Mouse (Mus musculus): ENCODE results near the gene Pdzrn4. TPM values are rescaled to one million over a fixed set of nuclear protein-coding genes. Genes with fewer than 3 reads are reported as not detected.
A peak's percentile ranks its signal among the peaks of the same experiment; 100 is the strongest.

Gene Pdzrn4
- polyA plus RNA-seq, 1 experiment from 2014 or later = not detected

DNA sequence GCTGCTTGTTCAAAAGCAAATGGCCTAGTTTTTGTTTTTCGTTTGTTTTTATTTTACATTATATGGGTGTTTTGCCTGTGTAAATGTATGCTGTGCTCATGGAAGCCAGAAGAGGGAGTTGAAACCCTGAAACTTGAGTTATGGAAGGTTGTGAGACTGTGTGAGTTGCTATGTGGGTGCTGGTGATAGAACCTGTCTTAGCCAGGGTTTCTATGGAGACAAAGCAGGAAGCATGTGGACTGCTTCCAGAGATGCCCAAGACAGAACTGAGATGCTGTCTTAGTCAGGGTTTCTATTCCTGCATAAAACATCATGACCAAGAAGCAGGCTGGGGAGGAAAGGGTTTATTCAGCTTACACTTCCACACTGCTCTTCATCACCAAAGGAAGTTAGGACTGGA, 190.8 kb downstream of the Pdzrn4 start:
- H3K4me2 ChIP-seq (ENCODE audit: low read depth, low read length) = no peak overlapping the region
- 71% methylated on average over 1 of the region's 1 CpGs for WGBS (ENCODE audit: insufficient replicate concordance)
- TF ChIP-seq CTCF (IDR thresholded peaks at IDR 0.05; ENCODE audit: low read depth) = no peak
- TF ChIP-seq EP300 (IDR thresholded peaks at IDR 0.05; ENCODE audit: low read depth) = no peak
- H3K9ac ChIP-seq (replicated peaks) = no peak overlapping the region
- H3K36me3 ChIP-seq (replicated peaks; ENCODE audit: insufficient read depth, low read length) = no peaks in the 10 kb centered on the region
- ATAC-seq (no peak), DNase-seq (no peak)
- H3K4me3 ChIP-seq (ENCODE audit: low read depth, low read length) = no peak overlapping the region
- H3K27ac ChIP-seq (ENCODE audit: low read depth) = no peak overlapping the region
- no peaks in the 10 kb centered on the region for H3K27me3 ChIP-seq (ENCODE audit: insufficient read depth, low read length)
- no peaks in the 10 kb centered on the region for H3K9me3 ChIP-seq (ENCODE audit: low read length)
- H3K4me1 ChIP-seq (ENCODE audit: insufficient read depth) = no peaks in the 10 kb centered on the region

DNA sequence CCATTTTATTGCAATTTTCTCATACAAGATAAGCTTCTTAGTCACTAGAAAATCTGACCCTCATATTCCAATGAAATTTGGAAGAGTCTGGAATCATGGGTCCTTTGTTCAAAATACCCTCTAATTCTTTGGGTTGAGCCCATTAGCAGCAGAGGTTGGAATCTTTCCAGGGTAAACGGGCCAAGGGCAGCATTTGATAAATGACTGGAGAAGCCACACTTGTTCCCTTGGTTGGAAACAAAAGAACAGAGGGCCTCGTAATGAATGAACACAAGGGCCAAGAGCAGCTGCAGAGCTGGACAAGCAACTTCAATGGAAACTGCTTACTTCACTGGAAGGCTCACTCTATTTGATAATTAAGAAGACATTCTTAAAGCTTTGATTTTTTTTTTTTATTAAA, 198.0 kb downstream of the Pdzrn4 start:
- no peak for TF ChIP-seq CTCF (IDR thresholded peaks at IDR 0.05; ENCODE audit: low read depth)
- no peak for TF ChIP-seq EP300 (IDR thresholded peaks at IDR 0.05; ENCODE audit: low read depth)
- Histone ChIP-seq H3K9ac (replicated peaks) (no peak overlapping the region), H3K9me3 (ENCODE audit: low read length) (no peaks in the 10 kb centered on the region), H3K4me1 (ENCODE audit: insufficient read depth) (no peaks in the 10 kb centered on the region), H3K4me2 (ENCODE audit: low read depth, low read length) (no peak overlapping the region), H3K27me3 (ENCODE audit: insufficient read depth, low read length) (0 out of 2 replicates have a peak, but pooled peaks cover 3% of the 10 kb centered on the region), H3K36me3 (replicated peaks; ENCODE audit: insufficient read depth, low read length) (no peaks in the 10 kb centered on the region), H3K27ac (ENCODE audit: low read depth) (no peak overlapping the region), H3K4me3 (ENCODE audit: low read depth, low read length) (no peak overlapping the region)
- WGBS (ENCODE audit: insufficient replicate concordance) = 41% methylated on average over 2 of the region's 2 CpGs
- DNase-seq (no peak), ATAC-seq (no peak)

DNA sequence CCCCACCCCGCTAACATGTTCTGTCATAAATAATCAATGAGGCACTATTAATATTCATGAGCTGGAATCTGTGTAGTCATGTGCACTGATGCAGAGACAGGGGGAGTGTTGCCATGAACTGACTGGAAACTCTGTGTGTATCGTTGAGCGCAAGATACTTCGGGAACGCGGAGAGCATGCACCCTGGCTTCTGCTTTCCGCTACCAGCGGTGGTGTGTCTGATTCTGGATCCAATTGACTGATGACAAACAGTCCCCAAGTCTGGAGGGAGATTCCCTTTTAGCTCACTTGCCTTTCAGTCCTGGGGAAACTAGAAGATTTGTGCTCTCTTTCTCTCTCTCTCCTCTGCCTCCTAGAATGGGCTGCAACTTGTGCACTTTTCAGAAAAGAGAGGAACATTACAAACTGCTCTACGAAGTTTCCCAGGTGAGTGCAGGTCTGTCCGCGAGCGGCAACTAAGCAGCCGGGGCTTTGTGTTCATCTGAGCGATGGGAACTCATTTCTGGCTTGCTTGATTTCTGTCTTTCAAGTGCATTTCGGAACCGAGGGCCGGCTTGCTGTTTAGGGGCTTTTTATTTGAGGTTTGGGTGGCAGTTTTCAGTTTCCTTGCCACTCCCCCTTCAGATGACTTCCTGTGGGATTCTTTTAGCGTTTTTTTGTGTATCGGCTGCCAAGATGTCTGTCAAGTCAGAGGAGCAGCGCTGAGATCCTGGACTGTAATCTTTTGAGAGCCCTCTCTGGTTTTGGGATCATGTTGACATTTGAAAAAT, 200.5 kb downstream of the Pdzrn4 start:
- no peaks in the 10 kb centered on the region for H3K9me3 ChIP-seq (ENCODE audit: low read length)
- no peak overlapping the region; the same call in 1 of the 2 replicates for H3K4me3 ChIP-seq (ENCODE audit: low read depth, low read length)
- ATAC-seq (no peak), DNase-seq (no peak)
- 0 out of 2 replicates have a peak, but pooled peaks cover 3% of the 10 kb centered on the region for H3K27me3 ChIP-seq (ENCODE audit: insufficient read depth, low read length)
- no peak overlapping the region for H3K27ac ChIP-seq (ENCODE audit: low read depth)
- H3K9ac ChIP-seq (replicated peaks) = no peak overlapping the region
- H3K36me3 ChIP-seq (replicated peaks; ENCODE audit: insufficient read depth, low read length) = no peaks in the 10 kb centered on the region
- peak overlapping the region; percentile 49 for H3K4me2 ChIP-seq (ENCODE audit: low read depth, low read length)
- no peaks in the 10 kb centered on the region for H3K4me1 ChIP-seq (ENCODE audit: insufficient read depth)
- WGBS (ENCODE audit: insufficient replicate concordance) = 4% methylated on average over 20 of the region's 20 CpGs
- TF ChIP-seq EP300 (IDR thresholded peaks at IDR 0.05; ENCODE audit: low read depth) = no peak
- no peak for TF ChIP-seq CTCF (IDR thresholded peaks at IDR 0.05; ENCODE audit: low read depth)

DNA sequence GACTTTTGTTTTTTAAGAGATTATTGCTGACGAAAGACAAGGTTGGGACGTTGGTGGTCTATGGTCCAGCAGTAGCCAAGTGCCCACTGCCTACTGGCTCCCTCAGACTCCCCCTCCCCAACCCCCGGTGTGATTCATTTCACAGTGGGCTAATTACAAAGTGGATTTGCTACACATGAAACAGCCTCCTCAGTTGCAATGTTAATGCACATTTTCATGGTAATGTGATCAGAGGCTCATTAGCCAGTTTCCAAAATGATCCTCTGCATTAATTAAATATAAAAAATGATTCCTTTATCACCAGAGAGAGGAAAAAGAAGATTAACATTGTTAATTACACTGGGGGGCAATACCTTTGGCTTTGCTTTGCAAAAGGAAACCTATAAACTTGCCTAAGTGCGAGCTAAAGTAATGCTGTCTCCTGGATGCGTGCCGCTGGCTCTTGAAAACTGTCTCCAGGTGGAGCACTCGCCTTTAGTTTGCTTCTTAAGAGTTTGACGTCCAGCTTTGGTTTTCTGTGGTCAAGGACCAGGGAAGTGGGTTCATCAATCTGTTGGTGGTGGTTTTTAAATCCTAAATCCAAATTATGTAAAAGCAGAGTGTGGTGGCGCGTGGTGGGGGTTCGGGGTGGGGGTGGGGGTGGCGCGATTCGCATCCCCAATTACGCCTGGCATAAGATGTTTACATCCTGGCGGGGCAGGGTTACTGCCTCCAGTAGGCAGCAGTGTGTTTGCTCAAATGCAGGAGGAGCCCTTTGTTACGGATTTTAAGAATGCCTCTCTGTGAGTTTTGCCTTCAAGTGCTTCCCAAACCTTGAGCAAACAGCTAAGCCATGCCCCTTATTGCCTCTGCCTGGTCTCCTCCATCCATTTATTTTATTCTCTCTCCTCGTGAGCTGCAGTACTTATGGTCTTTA, 202.0 kb downstream of the Pdzrn4 start:
- no peaks in the 10 kb centered on the region for H3K36me3 ChIP-seq (replicated peaks; ENCODE audit: insufficient read depth, low read length)
- DNase-seq (no peak), ATAC-seq (no peak)
- no peak overlapping the region for H3K4me3 ChIP-seq (ENCODE audit: low read depth, low read length)
- H3K9ac ChIP-seq (replicated peaks) = no peak overlapping the region
- 4% methylated on average over 18 of the region's 18 CpGs for WGBS (ENCODE audit: insufficient replicate concordance)
- no peak overlapping the region for H3K4me2 ChIP-seq (ENCODE audit: low read depth, low read length)
- no peak overlapping the region for H3K27ac ChIP-seq (ENCODE audit: low read depth)
- no peaks in the 10 kb centered on the region for H3K4me1 ChIP-seq (ENCODE audit: insufficient read depth)
- 0 out of 2 replicates have a peak, but pooled peaks cover 3% of the 10 kb centered on the region for H3K27me3 ChIP-seq (ENCODE audit: insufficient read depth, low read length)
- no peaks in the 10 kb centered on the region for H3K9me3 ChIP-seq (ENCODE audit: low read length)
- TF ChIP-seq CTCF (IDR thresholded peaks at IDR 0.05; ENCODE audit: low read depth) (no peak), EP300 (IDR thresholded peaks at IDR 0.05; ENCODE audit: low read depth) (no peak)

DNA sequence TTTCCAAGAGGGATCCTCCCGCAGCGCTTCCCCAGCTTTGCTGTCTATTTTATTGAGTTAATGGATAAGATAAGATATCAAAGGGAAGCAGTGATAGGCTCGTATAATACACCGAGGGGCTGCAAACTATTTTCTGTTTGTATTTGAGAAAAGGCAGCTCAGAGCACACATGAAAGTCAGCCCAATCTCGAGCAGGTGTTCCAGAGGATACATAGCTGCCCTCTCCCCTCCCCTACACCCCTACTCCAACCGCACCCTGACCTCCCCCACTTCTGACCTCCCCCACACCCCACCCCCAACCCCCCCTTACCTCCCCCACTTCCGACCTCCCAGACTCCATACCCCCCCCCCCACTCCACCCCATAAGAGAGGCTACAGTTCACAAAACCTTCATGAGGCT, 202.7 kb downstream of the Pdzrn4 start:
- H3K9me3 ChIP-seq (ENCODE audit: low read length) = no peaks in the 10 kb centered on the region
- H3K27me3 ChIP-seq (ENCODE audit: insufficient read depth, low read length) = 0 out of 2 replicates have a peak, but pooled peaks cover 3% of the 10 kb centered on the region
- no peaks in the 10 kb centered on the region for H3K4me1 ChIP-seq (ENCODE audit: insufficient read depth)
- DNase-seq (no peak), ATAC-seq (no peak)
- no peak overlapping the region for H3K9ac ChIP-seq (replicated peaks)
- H3K36me3 ChIP-seq (replicated peaks; ENCODE audit: insufficient read depth, low read length) = no peaks in the 10 kb centered on the region
- WGBS (ENCODE audit: insufficient replicate concordance) = 9% methylated on average over 7 of the region's 7 CpGs
- no peak overlapping the region for H3K27ac ChIP-seq (ENCODE audit: low read depth)
- TF ChIP-seq EP300 (IDR thresholded peaks at IDR 0.05; ENCODE audit: low read depth) = no peak
- TF ChIP-seq CTCF (IDR thresholded peaks at IDR 0.05; ENCODE audit: low read depth) = no peak
- no peak overlapping the region for H3K4me3 ChIP-seq (ENCODE audit: low read depth, low read length)
- H3K4me2 ChIP-seq (ENCODE audit: low read depth, low read length) = no peak overlapping the region

DNA sequence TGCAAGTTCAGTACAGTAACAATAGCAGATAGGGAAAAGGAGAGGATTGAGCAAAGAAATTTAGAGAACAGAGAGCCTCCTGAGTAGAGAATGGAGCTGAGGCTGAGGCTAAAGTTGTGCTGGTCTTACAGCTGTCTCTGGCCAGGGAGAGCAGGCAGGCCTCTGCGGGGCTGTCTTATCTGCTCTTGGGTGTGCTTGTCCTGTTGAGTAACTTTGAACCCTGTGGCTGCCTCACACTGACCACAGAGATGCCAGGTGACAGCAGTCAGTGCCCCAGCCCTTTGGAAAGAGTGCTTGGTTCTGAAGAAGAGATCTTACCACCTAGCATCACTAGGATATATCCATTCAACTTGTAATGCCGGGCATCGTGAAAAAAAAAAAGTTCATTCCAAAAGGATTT, 214.2 kb downstream of the Pdzrn4 start:
- Histone ChIP-seq H3K27me3 (ENCODE audit: insufficient read depth, low read length) (no peaks in the 10 kb centered on the region), H3K36me3 (replicated peaks; ENCODE audit: insufficient read depth, low read length) (no peaks in the 10 kb centered on the region), H3K27ac (ENCODE audit: low read depth) (no peak overlapping the region), H3K4me3 (ENCODE audit: low read depth, low read length) (no peak overlapping the region), H3K4me1 (ENCODE audit: insufficient read depth) (no peaks in the 10 kb centered on the region), H3K9me3 (ENCODE audit: low read length) (no peaks in the 10 kb centered on the region), H3K4me2 (ENCODE audit: low read depth, low read length) (no peak overlapping the region), H3K9ac (replicated peaks) (no peak overlapping the region)
- DNase-seq (no peak), ATAC-seq (no peak)
- WGBS (ENCODE audit: insufficient replicate concordance) = 71% methylated on average over 3 of the region's 3 CpGs
- no peak for TF ChIP-seq EP300 (IDR thresholded peaks at IDR 0.05; ENCODE audit: low read depth)
- no peak for TF ChIP-seq CTCF (IDR thresholded peaks at IDR 0.05; ENCODE audit: low read depth)
